Mouse (Mus musculus) neural tube, embryonic 14.5 days (tissue): ENCODE measurements at regions not wholly inside any gene's neighbourhood (a gene's known extent, or its start where the extent isn't known, plus 50 kb on each side); places are given as distances from the start of the nearest gene placed in this dataset.
"Not testable (repeated sequence)": the region's sequence is repeated elsewhere in the genome, so short reads cannot be mapped to it uniquely, and the experiment has no call there.

ENCODE experiments used
- ATAC-seq: fragments of 200-750 bp; cut with Nextera tagmentation; 2 replicates; pipeline ENCODE4 v1.8.0; 2017; ENCODE audit warnings: low read depth, mild to moderate bottlenecking, moderate TSS enrichment, moderate library complexity
- H3K27ac ChIP-seq: fragments of 300-500 bp; sonication (generic); 2 replicates; pipeline ENCODE4 v1.5.1; 2014; ENCODE audit warnings: low read depth, mild to moderate bottlenecking, control low read depth, low read length, moderate library complexity, mixed read lengths
- H3K27me3 ChIP-seq: fragments of 300-500 bp; sonication (generic); 2 replicates; pipeline ENCODE4 v1.6.1; 2014; ENCODE audit warnings: low read length; ENCODE audit not compliant: control insufficient read depth, insufficient read depth
- H3K36me3 ChIP-seq: fragments of 300-500 bp; sonication (generic); 2 replicates; pipeline ENCODE4 v1.6.1; 2014; ENCODE audit warnings: low read length, mixed read lengths; ENCODE audit not compliant: control insufficient read depth, insufficient read depth
- H3K4me1 ChIP-seq: fragments of 300-500 bp; sonication (generic); 2 replicates; pipeline ENCODE4 v1.6.1; 2014; ENCODE audit warnings: low read length; ENCODE audit not compliant: control insufficient read depth, insufficient read depth
- H3K4me2 ChIP-seq: fragments of 300-500 bp; sonication (generic); 2 replicates; pipeline ENCODE4 v1.6.1; 2014; ENCODE audit warnings: mild to moderate bottlenecking, low read depth, low read length, control low read depth
- H3K4me3 ChIP-seq: fragments of 300-500 bp; sonication (generic); 2 replicates; pipeline ENCODE4 v1.5.1; 2014; ENCODE audit warnings: low read depth, low read length, control low read depth, mixed read lengths
- H3K9ac ChIP-seq: fragments of 300-500 bp; sonication (generic); replicated peaks from 2 replicates; pipeline ENCODE4 v1.6.1; 2014; ENCODE audit warnings: low read depth, mild to moderate bottlenecking, control low read depth, low read length, mixed read lengths
- H3K9me3 ChIP-seq: fragments of 300-500 bp; sonication (generic); 2 replicates; pipeline ENCODE4 v1.6.1; 2016; ENCODE audit warnings: low read length; ENCODE audit not compliant: control insufficient read depth
- WGBS: fragments of 180-500 bp; shearing (Covaris S2); extraction: QIAGEN DNeasy Blood & Tissue Kit; methylation state at CpG from one replicate; pipeline ENCODE4 v1.1.7; 2014; 5-methylcytosine and 5-hydroxymethylcytosine counted together

- WGBS, result 55% methylated on average over 5 of the region's 5 CpGs
- Histone ChIP-seq H3K9ac (no peak overlapping the region), H3K36me3 (no peaks in the 10 kb centered on the region), H3K4me1 (no peaks in the 10 kb centered on the region), H3K9me3 (peaks cover 4% of the 10 kb centered on the region; the same call in 1 of the 2 replicates), H3K4me2 (no peak overlapping the region), H3K27me3 (no peaks in the 10 kb centered on the region), H3K4me3 (no peak overlapping the region), H3K27ac (no peak overlapping the region)
- ATAC-seq, result no peak
Observed at GRCm38 (mm10) chr7:87096500-87096899, 100.6 kb downstream of the Vmn2r79 start.

- H3K4me1 ChIP-seq, H3K4me2 ChIP-seq, H3K36me3 ChIP-seq, H3K9me3 ChIP-seq, H3K27me3 ChIP-seq, H3K9ac ChIP-seq, H3K27ac ChIP-seq, H3K4me3 ChIP-seq, ATAC-seq: not testable (repeated sequence)
- WGBS, result 25% methylated on average over 1 of the region's 1 CpGs
Observed at GRCm38 (mm10) chr7:87099611-87100010, 103.7 kb downstream of the Vmn2r79 start.

DNA sequence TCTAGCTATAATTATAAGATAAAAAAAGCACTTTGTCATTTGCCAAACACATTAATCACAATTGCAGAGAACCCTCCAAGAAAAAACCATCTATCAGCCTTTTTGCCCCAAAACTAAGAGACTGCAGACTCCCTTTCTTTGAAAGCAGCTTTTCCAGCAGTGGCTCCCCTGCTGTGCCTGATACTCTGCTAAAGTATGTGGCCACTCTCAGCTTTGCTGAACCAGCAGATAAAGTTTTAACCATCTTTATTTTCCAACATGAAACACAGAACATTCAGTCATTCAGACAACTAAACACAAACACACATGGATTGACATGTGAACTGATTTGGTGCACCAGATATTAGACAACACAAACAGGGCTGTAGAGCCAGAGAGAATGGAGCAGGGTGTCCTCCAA lies 104.5 kb downstream of the Vmn2r79 start:
- not testable (repeated sequence) for H3K36me3 ChIP-seq, H3K4me3 ChIP-seq, ATAC-seq, H3K4me2 ChIP-seq, H3K9ac ChIP-seq, H3K27me3 ChIP-seq, H3K9me3 ChIP-seq, H3K27ac ChIP-seq, H3K4me1 ChIP-seq

DNA sequence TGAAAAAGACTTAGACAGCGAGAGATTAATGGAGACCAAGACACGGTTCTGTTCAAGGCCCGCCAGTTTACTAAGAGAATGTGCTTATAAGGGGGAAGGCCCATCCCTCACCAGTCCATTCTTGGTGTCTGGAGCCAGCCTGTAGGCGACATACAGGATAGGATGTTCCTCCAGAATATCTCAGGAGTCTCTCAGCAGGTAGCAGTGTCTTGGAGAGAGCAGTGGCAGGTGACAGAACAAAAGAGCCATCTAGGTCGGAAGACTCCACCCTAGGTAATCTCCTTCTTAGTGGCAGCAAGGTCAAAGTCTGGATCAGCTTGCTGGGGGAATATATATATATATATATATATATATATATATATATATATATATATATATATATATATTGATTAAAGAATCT lies 105.4 kb downstream of the Vmn2r79 start:
- ATAC-seq, H3K4me3 ChIP-seq, H3K27me3 ChIP-seq, H3K36me3 ChIP-seq, H3K4me2 ChIP-seq, H3K9ac ChIP-seq, H3K27ac ChIP-seq, H3K4me1 ChIP-seq, H3K9me3 ChIP-seq: not testable (repeated sequence)
- 91% methylated on average over 5 of the region's 5 CpGs for WGBS

- 25% methylated on average over 3 of the region's 3 CpGs for WGBS
- no peaks in the 10 kb centered on the region for H3K36me3 ChIP-seq
- ATAC-seq, result peak; percentile 88
- peak overlapping the region; percentile 55; the same call in 1 of the 2 replicates for H3K27ac ChIP-seq
- H3K9me3 ChIP-seq, result no peaks in the 10 kb centered on the region
- H3K9ac ChIP-seq, result no peak overlapping the region; the same call in 1 of the 2 replicates
- H3K4me3 ChIP-seq, result no peak overlapping the region
- no peaks in the 10 kb centered on the region for H3K27me3 ChIP-seq
- no peaks in the 10 kb centered on the region for H3K4me1 ChIP-seq
- H3K4me2 ChIP-seq, result peak overlapping the region; percentile 33; the same call in 1 of the 2 replicates
Observed at GRCm38 (mm10) chr7:87110312-87110984, 114.5 kb downstream of the Vmn2r79 start.

GRCm38 (mm10) chr7:87110985-87111372 lies 115.1 kb downstream of the Vmn2r79 start:
- peak; percentile 67 for ATAC-seq
- H3K27ac ChIP-seq, result peak overlapping the region; percentile 55; the same call in 1 of the 2 replicates
- 60% methylated on average over 4 of the region's 4 CpGs for WGBS

GRCm38 (mm10) chr7:87113654-87114053 lies 117.7 kb downstream of the Vmn2r79 start:
- no peak overlapping the region for H3K4me2 ChIP-seq
- ATAC-seq, result no peak
- H3K4me1 ChIP-seq, result no peaks in the 10 kb centered on the region
- no peak overlapping the region for H3K27ac ChIP-seq
- no peak overlapping the region for H3K4me3 ChIP-seq
- H3K9me3 ChIP-seq, result no peaks in the 10 kb centered on the region
- H3K9ac ChIP-seq, result no peak overlapping the region
- H3K36me3 ChIP-seq, result no peaks in the 10 kb centered on the region
- no peaks in the 10 kb centered on the region for H3K27me3 ChIP-seq
- 5% methylated on average over 4 of the region's 4 CpGs for WGBS

More at GRCm38 (mm10) chr7:87110985-87111372, 115.1 kb downstream of the Vmn2r79 start:
- Histone ChIP-seq H3K9me3 (no peaks in the 10 kb centered on the region), H3K4me1 (no peaks in the 10 kb centered on the region), H3K9ac (no peak overlapping the region; the same call in 1 of the 2 replicates), H3K36me3 (no peaks in the 10 kb centered on the region), H3K4me2 (peak overlapping the region; percentile 33; the same call in 1 of the 2 replicates), H3K27me3 (no peaks in the 10 kb centered on the region), H3K4me3 (no peak overlapping the region)

- no peaks in the 10 kb centered on the region for H3K36me3 ChIP-seq
- H3K4me2 ChIP-seq, result no peak overlapping the region
- 93% methylated on average over 1 of the region's 1 CpGs for WGBS
- H3K27ac ChIP-seq, result no peak overlapping the region
- H3K9me3 ChIP-seq, result no peaks in the 10 kb centered on the region
- no peaks in the 10 kb centered on the region for H3K4me1 ChIP-seq
- no peaks in the 10 kb centered on the region for H3K27me3 ChIP-seq
- ATAC-seq, result no peak
- H3K4me3 ChIP-seq, result no peak overlapping the region
- H3K9ac ChIP-seq, result no peak overlapping the region
Observed at GRCm38 (mm10) chr7:87122516-87122915, 123.4 kb upstream of the Nox4 start.

DNA sequence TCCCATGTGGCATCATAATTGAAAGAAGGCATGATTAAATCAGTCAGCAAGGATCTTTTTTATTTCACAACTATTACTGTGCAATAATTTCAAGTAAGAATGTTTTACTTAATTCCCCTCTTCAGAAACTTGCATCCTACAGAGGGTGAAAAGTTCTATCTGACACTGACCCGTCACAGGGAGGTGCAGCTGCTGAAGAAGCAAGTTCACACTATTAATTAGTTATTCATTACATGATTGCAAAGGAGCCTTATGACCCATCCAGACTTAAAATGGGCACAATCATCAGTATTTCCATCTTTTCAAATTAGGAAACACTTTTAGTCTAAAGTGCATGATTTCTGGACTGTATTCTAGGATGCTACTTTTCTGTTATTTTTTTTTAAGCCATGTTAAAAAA lies 100.0 kb upstream of the Nox4 start:
- H3K4me1 ChIP-seq, result no peaks in the 10 kb centered on the region
- ATAC-seq, result no peak
- H3K9me3 ChIP-seq, result no peaks in the 10 kb centered on the region
- no peak overlapping the region for H3K9ac ChIP-seq
- H3K27me3 ChIP-seq, result no peaks in the 10 kb centered on the region
- no peaks in the 10 kb centered on the region for H3K36me3 ChIP-seq
- H3K27ac ChIP-seq, result no peak overlapping the region
- H3K4me3 ChIP-seq, result no peak overlapping the region
- no peak overlapping the region for H3K4me2 ChIP-seq
- WGBS, result 68% methylated on average over 1 of the region's 1 CpGs
